Mouse (Mus musculus): ENCODE results near the gene Pdhb.
A peak's percentile ranks its signal among the peaks of the same experiment; 100 is the strongest.

Gene Pdhb

DNA sequence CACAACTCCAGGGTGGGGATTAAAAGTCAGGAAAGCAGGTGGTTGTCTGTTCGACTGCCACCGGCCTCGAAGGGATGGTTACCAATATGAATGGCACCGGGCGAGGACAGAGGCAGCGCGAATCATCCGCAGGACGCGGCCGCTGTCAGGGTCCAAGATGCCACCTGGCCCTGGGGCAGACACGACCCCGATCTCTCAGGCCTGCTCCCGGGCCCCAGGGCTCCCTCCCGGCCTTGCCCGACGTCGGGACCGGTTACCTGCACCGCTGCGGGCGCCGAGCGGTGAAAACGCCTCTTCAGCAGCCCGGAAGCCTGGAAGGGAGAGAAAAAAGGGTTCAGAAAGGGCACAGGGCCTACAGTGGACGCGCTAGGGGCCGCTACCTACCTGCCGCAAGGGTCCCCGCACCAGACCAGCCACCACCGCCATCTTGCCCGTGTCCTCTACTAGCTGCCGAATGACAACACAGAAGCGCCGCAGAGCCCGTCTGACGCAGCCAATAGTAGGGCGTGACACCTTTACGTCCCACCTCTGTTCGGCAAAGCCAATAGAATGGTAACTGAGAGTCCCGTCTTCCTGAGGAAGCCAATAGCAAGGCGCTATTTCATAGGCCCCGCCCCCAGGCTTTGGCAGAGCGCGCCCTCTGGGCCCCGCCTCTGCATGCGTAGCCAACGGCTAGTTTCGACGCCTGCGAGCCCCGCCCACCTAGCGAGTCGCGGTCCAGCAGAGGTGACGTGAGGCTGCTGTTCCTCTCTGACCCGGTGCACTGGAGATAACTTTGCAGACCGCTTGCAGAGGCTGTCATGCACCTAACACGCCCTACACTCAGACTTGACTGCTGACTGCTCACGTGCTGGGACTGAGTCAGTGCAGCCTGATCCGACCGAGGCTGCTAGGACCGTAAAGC, at the start of gene Pdhb:
TSS of gene Pdhb (minus strand) at position 519 of the 904 bp plus-strand sequence.
- DNase-seq (ENCODE audit: low spot score): peak; percentile 98

DNA sequence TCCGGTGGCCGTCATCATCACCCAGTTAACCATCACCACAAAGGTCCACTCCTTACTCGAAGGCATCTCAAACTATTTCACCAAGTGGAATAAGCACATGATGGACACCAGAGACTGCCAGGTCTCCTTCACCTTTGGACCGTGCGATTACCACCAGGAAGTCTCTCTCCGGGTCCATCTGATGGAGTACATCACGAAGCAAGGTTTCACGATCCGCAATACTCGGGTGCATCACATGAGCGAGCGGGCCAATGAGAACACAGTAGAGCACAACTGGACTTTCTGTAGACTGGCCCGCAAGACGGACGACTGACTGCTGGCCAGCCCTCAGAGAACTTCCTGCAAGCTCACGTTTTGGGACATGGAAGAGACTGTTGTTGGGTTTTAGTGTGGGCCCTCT, 49.7 kb upstream of the Pdhb start:
- no peak for DNase-seq (ENCODE audit: low spot score)

DNA sequence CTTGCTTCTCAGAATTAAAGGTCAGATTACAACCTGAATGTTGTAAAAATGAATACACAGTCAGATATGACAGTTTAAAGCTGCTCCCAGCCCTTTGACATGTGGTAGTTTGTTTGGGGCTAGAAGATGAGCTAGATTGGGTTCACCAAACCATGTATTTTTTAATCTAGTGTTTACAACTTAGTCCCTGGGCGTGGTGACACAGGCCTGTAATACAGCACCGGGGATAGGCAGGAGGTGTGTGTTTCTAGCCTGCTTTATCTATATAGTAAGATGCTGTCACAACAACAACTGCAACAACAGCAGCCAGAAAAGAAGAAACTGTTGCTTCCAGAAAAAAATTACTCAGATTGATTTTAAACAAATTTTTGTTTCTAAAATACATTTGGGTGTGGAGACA, 48.1 kb upstream of the Pdhb start:
- DNase-seq (ENCODE audit: low spot score): no peak

DNA sequence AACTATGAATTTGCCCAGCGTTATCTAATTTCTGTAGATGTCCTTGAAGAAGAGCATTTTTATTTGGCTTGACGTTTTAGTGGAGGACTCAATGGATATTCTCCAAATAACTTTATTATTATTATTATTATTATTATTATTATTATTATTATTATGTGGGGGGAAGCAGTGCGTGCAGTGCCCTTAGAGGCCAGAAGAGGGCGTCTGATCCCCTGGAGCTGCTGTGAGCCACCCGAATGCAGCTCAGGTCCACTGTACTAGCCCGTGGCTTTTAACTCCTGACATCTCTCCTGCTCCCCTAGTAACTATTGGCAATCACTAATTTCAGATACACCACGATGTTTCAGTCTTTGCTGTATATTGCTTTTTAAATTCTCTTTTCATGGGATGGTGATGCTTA, 47.5 kb upstream of the Pdhb start:
- no peak for DNase-seq (ENCODE audit: low spot score)

DNA sequence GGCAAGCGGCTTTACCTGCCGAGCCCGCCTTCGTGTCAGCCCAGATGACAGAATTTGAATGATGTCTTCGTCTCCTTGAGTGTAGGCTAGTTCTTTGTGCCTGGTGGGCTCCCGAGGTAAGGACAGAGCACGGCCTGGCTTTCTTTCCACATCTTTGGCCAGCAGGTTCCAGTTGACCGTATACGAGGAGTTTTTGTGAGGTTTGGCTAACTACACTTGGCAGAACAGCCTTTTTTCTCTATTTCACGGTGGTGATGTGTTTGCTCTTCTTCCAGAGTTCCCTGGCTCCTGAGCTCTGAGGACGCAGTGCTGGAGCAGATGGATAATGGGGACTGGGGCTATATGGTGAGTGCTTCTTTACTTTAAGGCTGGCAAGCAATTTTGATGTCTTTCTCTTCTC, 47.1 kb upstream of the Pdhb start:
- no peak for DNase-seq (ENCODE audit: low spot score)

DNA sequence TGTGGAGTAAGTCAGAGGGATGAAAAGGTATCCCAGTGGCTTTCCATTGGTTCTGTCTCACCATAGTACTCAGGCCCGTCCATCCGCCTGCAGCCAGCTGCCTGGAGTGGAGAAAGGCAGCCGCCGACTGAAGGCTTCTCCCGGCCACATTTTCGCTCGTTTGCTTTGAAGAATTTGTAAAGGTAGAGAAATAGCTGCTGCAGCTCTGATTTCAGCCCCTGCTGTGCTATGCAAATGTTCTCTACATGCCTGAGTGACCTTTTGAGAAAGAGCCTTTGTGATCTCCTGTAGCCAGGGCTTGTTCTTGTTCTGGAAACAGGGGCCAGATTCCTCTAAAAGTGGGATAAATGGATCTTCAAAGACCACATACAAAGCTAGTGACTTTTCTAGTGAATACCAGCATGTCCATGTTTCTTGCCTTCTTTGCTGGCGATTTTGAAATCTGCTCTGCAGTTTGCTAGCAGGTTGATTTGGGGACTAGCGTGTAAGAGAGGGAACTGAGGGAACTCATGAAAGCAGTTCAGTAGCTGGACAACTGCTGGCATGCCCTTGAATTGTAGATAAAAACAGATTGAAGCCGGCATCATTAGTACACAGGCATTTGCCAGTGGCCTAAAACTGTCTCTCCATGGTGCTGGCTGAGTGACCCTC, 46.0 kb upstream of the Pdhb start:
- no peak for DNase-seq (ENCODE audit: low spot score)

DNA sequence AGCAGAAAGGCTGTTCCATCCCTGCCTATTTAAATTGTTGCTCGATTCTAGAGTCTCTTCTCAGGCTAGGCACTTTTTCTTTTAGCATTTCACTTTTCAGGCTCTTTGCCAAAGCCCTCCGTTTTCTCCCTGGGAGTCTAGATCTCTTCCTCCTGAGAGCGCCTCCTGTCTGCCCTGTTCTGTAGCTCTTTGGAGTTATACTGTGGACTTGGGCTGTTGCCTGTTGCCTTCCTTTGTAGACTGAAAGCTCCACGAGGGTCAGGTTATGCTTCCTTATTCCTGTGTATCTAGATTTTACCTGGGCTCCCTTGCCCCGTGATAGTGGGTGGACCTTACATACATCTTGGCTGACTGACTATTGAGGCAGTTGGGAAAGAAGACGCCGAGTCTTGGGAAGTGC, 45.4 kb upstream of the Pdhb start:
- no peak for DNase-seq (ENCODE audit: low spot score)

DNA sequence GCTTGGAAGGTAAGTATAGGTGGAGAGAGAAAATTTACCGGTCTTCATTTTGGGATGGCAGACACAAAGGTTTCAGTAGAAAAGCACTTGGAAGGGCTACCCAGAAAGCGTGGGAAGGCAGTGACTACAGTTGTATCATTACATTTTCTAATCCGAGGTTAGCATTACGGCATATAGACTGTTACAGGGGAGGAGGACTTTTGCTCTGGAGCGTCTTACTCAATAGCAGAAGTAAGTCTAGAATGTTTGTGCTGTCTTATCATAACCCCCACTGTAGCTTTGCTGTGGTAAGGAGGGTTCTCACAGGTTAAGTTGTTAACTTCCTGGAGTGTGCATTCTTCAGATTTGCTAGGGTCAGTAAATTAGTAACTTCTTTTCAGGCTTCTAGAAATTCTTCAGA, 43.3 kb upstream of the Pdhb start:
- no peak for DNase-seq (ENCODE audit: low spot score)

DNA sequence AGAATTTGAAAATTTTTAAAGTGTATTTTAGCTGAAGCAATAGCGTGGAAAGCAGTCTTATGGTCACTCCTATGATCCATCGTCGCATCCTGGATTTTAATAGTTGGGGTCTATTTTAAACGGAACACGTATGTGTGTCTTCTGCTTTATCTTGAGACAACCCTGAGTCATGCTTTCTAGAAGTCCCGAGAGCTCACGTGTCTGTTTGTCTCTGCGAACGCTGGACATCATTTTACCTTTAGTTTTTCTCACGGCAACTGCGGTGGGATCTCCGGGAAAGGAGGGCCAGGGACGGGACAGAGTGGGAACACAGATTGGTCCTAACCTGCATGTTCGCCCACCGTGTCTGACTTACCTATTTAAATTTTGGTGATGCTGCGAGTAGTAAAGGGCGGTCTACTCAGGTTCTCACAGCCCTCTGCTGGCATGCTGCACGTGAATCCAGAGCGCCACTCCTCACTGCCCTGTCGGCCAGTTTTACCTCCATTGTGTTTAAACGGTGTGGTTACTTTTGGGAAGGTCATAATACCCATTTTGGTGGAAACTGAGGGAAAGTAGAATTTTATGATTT, 42.5 kb upstream of the Pdhb start:
- DNase-seq (ENCODE audit: low spot score): no peak

DNA sequence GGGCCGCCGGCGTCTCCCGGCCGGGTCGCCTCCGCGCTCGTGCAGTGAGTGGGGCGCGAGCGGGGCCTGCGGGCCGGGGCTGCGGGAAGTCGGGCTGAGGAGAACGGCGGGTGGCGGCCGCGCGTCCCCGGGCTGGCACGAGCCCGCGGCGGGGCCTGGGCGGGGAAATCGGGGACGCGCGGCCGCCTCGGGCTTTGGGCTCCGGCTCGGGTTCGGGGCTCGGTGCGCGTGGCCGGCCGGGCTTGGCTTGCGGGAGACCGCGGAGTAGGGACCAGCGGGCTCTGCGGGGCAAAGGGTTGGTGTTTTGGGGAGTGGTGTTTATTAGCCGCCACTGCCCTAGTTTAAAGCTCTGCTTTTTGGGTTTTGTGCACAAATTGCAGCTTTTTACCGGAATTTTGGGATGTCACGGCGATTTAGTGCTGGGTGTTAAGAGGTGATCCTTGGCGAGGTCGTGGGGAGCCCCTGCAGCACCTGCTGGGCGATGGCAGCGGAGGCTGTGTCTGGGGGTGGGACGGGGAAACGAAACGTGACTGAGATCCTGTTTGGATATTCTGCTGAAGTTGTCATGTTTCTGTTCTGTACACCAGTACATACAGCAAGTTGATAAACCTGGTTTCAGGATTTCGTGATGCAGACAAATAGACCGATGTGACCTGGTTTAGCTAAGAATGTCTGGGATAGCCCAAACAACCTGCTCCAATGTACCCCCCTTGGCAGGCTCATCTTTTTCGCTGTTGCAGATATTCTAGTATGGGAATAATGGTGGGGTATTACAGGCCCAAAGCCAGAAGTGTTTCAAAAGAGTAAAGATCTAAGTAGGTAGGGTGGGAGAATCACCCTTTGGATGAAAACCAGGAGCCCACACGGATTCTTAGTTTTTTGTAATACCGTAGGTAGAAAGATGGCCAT, 41.7 kb upstream of the Pdhb start:
- peak; percentile 81 for DNase-seq (ENCODE audit: low spot score)

DNA sequence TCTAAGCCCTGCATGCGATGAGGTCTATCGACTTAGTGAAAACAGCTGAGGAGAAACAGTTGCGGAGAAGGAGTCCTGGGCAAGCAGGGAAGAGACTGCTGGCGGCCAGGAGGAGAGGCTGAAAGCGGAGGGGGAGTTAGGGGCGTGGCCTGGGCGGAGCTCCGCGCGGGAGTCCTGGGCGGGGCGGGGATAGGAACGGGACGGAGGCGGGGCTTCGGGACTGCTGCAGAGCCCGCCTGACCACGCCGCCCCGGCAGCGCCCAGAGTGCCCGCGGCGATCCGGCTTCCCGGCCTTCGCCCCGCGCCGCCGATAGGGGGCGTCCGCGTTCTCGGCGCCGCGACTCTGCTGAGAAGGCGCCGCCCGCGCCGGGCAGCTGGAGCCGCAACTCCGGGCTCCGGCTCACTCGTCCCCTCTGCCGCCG, 41.0 kb upstream of the Pdhb start, which contains the start of gene Kctd6:
TSS of gene Kctd6 (plus strand) at position 338 of the 422 bp plus-strand sequence.
- DNase-seq (ENCODE audit: low spot score): peak; percentile 100

DNA sequence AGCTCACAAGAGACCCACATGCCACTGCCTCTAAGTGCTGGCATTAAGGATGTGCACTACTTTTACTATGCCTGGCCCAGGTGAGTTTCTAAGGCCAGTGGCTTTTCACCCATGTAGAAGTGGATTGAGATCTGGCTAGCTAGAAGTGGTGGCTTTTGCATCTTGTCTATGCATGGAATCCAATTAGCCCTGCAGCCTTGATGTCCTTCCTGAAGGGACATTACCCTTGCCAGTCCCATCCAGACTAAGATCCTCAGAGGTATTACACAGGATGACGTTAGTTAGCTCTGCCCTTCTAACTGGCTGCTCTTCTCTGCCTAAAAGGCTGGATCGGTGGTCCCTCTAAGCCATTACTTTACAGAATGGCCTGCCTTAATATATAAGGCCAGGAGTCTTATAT, 40.2 kb upstream of the Pdhb start:
- no peak for DNase-seq (ENCODE audit: low spot score)

DNA sequence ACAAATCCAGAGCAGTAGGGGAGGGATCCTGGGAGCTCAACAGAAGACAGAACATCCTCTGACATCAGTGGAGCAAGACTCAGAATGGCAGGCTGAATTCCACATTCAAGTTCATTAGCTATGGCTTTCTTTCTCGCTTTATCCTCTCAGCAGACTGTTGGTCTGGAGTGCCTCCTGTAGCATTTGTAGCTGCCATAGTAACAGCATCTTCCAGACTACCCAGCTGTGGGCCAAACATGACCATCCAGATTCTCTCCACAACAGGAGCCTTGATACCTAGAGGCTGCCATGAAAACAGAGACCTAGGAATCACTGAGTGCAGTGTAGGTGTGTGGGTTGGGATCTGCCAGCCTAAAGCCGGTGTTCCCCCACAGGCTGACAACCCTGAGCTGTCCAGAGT, 37.1 kb upstream of the Pdhb start:
- DNase-seq (ENCODE audit: low spot score): no peak

DNA sequence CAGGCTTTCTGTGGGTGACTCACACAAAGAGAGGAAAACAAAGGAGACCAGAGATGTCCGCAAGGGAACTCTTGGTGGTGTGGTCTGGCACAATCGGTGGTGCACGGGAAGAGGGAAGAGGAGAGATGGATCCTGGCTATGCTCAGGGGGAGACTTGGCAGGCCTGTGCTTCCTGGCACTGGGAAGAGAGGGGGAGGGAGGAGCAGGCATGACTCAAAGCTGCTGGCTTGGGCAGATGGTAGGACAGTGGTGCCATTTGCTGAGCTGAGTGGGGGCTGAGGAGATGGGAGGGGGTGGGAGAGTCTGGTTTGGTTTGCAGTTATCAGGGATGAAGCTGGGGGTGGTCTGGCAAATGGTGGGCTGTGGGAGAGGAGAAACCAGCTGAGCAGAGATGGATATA, 36.1 kb upstream of the Pdhb start:
- no peak for DNase-seq (ENCODE audit: low spot score)

DNA sequence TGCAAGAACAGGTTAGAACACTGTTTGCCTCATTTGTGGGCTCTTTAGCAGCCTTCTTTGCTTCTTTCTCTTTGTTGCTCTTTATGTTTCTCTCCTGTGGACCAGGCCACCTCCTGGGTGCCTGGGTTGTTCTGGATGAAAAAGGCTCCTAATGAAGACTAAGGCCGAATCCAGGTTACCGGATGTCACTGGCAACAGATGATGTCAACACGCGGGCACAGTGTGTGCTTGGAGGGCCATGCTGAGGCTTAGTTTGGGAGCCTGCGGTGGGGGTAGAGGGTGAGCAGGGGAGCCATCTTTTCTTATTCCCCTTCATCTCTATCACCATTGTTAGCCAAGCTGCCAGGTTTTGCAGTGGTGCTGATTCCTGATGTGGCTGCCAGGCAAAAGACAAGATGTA, 34.7 kb upstream of the Pdhb start:
- DNase-seq (ENCODE audit: low spot score): no peak

DNA sequence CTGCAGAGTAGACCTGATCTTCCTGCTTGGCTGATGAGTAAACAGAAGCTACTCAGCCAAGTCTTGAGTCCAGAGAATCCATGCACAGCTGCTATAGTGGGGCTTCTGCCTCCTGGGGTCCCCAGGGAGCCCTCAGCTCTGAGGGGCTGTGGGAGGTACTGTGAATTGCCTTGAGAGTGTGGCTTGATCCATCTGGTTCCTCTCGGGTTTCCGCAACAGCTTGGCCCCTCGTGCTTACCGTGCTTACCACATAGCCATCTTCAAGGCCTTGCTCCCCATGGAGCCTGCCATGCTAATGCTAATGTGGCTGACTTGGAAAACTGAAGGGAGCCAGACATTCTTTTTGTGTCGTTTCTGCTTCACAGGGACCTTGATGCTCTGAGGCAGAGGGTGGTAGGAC, 34.3 kb upstream of the Pdhb start:
- DNase-seq (ENCODE audit: low spot score): no peak

DNA sequence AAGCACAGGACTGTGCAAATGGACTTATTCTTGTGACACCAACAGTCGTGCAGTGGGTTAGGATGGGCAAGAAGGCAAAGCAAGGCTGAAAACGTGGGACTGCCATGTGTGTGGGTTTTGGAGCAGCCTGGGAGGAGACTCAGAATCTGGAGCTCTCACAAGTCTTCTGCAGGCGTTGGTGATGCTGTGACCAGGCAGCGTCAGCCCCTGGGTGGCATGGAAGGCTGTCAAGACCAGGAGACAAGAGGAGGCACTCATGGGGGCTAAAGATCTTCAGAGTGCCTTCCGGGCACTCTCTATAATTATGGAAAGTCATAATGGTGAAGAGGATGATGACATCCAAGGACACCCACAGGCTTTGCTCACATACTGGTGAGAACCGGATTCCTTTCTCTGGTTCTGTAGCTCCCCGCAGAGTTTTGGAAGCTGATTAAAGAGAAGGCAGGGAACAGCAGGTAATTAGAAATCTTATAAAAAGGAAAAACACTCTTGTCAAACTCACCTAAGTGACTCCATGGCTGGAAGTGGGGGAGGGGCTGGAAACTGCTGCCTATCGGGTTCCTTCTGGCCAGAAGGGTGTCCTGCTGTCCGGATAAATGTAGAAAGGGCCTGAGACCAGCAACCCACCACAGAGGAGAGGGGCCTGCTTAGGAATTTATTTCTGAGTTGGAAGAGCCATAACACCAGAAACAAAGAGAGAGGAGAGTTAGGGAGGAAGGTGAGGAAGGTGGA, 33.5 kb upstream of the Pdhb start:
- no peak for DNase-seq (ENCODE audit: low spot score)

DNA sequence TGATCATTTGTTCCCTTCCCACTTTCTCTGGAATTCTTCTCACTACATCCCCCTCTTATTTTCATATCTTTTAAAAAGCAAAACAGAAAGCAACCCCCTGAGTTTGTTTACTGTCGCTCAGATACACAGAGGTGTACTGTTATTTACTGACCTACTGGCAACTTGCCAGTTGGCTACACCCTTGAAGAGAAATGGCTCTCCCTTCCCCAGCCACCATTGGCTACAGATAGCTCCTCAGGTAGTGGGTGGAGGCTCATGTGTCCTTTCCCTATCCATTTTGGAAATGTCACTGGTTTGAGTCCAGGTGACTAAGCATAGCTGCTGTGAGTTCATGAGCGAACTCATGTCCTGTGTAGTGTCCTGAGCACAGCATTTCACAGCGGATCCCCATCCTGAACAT, 28.9 kb upstream of the Pdhb start:
- DNase-seq (ENCODE audit: low spot score): no peak

DNA sequence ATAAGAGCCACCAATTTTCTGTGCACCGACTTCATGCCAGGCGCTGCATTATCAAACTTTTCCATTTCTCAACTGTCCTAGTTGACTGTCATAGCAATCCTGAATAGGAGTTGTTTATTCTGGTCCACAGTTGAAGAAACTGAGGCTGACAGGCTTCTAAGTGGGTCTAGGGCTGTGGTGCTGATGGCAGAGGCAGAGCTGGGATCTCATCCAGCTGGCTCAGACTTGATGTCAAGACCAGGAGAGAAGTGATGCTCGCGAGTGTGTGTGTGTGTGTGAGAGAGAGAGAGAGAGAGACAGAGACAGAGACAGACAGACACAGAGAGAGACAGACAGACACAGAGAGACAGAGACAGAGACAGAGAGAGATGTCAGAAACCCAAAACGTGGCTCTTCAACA, 27.9 kb upstream of the Pdhb start:
- no peak for DNase-seq (ENCODE audit: low spot score)

DNA sequence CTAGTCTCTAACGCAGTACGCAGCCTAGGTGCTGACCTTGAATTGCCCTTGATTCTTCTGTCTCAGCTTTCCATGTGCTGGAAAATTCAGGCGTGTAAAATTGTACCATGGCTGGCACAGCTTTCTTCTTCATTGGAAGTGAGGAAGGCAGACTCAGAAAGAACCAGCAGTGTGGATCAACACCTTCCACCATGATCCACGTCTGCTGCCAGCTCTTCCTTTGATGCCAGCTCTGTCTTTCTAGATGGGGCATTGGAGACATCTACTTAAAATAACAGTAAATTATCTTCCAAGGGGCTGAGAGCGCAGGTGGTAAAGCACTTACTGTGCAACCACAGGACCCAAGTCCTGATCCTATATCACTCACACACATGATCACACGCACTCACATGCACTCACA, 19.9 kb upstream of the Pdhb start:
- DNase-seq (ENCODE audit: low spot score): no peak

DNA sequence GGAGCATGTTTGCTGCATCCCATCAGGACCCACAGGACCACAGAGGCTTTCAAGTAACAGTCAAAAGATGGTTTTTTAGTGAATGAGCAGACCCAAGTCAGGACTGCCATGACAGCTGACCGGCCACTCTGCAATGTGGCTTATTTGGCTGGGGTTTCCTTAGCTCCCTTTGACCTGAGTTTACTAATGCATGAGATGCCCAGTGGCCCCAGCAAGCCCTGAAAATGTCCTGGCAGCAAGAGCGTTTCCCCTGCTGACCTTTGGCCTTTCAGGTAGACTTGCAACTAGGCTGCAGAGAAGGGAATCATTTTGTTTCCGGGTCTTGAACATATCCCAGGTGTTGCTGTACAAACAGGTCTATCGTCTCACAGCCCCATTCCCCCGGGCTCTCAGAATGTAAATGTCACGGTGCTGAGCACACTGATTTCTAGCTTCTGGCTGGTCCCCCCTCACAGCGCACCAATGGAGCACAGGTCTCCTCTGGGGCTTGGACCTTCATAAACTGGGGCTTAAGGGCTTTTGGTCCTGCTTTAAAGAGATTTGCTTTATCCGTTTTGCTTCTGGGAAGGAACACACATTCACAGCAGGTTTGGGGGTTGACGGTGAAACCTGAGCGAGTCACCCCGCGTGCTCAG, 18.6 kb upstream of the Pdhb start:
- DNase-seq (ENCODE audit: low spot score): no peak

Measured in ovary, postnatal 36 days (tissue).